ENCODE assay signal across 10 mouse cellular contexts in the genomic region with DNA sequence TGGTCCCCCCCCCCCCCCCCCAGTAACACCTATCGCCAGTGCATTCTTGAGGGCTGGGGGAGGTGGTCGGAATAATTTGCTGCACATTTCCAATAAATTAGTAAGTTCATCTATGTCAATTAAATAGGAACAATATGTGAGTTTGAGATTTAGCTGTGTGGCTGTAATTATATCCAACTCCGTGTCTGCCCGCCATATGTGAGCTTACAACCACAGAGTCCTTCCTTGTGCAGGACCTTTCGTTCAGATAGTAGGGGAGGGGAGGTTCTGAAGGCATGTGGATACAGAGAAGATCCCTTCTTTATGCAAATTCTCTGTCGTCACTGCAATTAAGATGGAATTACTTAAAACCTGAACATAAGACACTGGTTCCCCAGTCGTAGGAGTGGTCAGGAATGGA. TPM values are rescaled to one million over a fixed set of nuclear protein-coding genes. Genes with fewer than 3 reads are reported as not detected.
DNase-seq lines count a peak whose midpoint lies in the region; ATAC-seq and TF ChIP-seq lines count a peak whose summit lies in the region.
"Had no signal": no experiment of that assay in that cellular context is flagged by ENCODE, and none has a peak within 500 bp of the region (broad histone marks: within the 10 kb centered on the region; RNA-seq: fewer than 3 reads in every experiment).

No protein-coding gene starts in this region.

- no peak overlapping the region; the same call in 1 of the 2 replicates for H3K9ac ChIP-seq in heart, embryonic 16.5 days (ENCODE audit: low read length)
- H3K9ac ChIP-seq in embryonic facial prominence, embryonic 14.5 days (ENCODE audit: low read depth, low read length) = peak overlapping the region; percentile 86
- H3K9ac ChIP-seq in hindbrain, postnatal 0 days (replicated peaks; ENCODE audit: low read length) = 0 out of 2 replicates have a peak overlapping the region, but pooled peaks have one; percentile 3
- H3K9ac ChIP-seq in midbrain, embryonic 16.5 days (ENCODE audit: low read depth, low read length) = peak overlapping the region; percentile 11; the same call in 1 of the 2 replicates

- H3K4me1 ChIP-seq in heart, embryonic 16.5 days (ENCODE audit: control insufficient read depth, insufficient read depth, low read length) = peaks cover 35% of the 10 kb centered on the region
- H3K4me1 ChIP-seq in embryonic facial prominence, embryonic 14.5 days (ENCODE audit: control insufficient read depth, insufficient read depth, low read length) = peaks cover 58% of the 10 kb centered on the region
- peaks cover 31% of the 10 kb centered on the region for H3K4me1 ChIP-seq in hindbrain, postnatal 0 days (ENCODE audit: insufficient read depth, low read length)
- peaks cover 51% of the 10 kb centered on the region for H3K4me1 ChIP-seq in midbrain, embryonic 16.5 days (ENCODE audit: control insufficient read depth, insufficient read depth, low read length)

- no peak for DNase-seq in heart, adult 11 months
- DNase-seq in embryonic facial prominence, embryonic 14.5 days (ENCODE audit: low spot score) = peak; percentile 69
- no peak for DNase-seq in hindbrain, postnatal 0 days (ENCODE audit: low spot score)
- DNase-seq in retina, embryonic 14.5 days (ENCODE audit: low spot score) = no peak
- DNase-seq in c-Kit-positive CD71-positive TER-119-positive erythroid progenitor cells, embryonic 14.5 days (ENCODE audit: low spot score) = no peak
- DNase-seq in gastrocnemius, postnatal 25 days = no peak
- DNase-seq: adrenal gland, postnatal 14 days; layer of hippocampus, adult 9-11 months had no signal

- ATAC-seq in heart, embryonic 16.5 days (replicated peaks; ENCODE audit: extremely low read depth, insufficient read depth, low FRiP score) = no peak
- no peak for ATAC-seq in embryonic facial prominence, embryonic 14.5 days (ENCODE audit: low read depth)
- ATAC-seq in hindbrain, postnatal 0 days = no peak
- no peak for ATAC-seq in midbrain, embryonic 16.5 days

- no peak overlapping the region for H3K27ac ChIP-seq in heart, embryonic 16.5 days (ENCODE audit: low read length)
- peak overlapping the region; percentile 48 for H3K27ac ChIP-seq in embryonic facial prominence, embryonic 14.5 days (replicated peaks; ENCODE audit: low read depth, low read length)
- H3K27ac ChIP-seq in hindbrain, postnatal 0 days = no peak overlapping the region
- H3K27ac ChIP-seq in midbrain, embryonic 16.5 days (ENCODE audit: low read length) = no peak overlapping the region

- no peaks in the 10 kb centered on the region for H3K36me3 ChIP-seq in heart, embryonic 16.5 days (ENCODE audit: control insufficient read depth, insufficient read depth)
- no peaks in the 10 kb centered on the region for H3K36me3 ChIP-seq in embryonic facial prominence, embryonic 14.5 days (ENCODE audit: control insufficient read depth, insufficient read depth, low read length)
- no peaks in the 10 kb centered on the region for H3K36me3 ChIP-seq in hindbrain, postnatal 0 days (ENCODE audit: insufficient read depth, low read length)
- no peaks in the 10 kb centered on the region for H3K36me3 ChIP-seq in midbrain, embryonic 16.5 days (ENCODE audit: control insufficient read depth, insufficient read depth, low read length)

- H3K27me3 ChIP-seq in heart, embryonic 16.5 days (ENCODE audit: control insufficient read depth, insufficient read depth, low read length) = no peaks in the 10 kb centered on the region
- H3K27me3 ChIP-seq in embryonic facial prominence, embryonic 14.5 days (replicated peaks; ENCODE audit: control insufficient read depth, insufficient read depth, low read length) = no peaks in the 10 kb centered on the region
- no peaks in the 10 kb centered on the region for H3K27me3 ChIP-seq in hindbrain, postnatal 0 days (ENCODE audit: insufficient read depth, low read length)
- no peaks in the 10 kb centered on the region for H3K27me3 ChIP-seq in midbrain, embryonic 16.5 days (ENCODE audit: control insufficient read depth, insufficient read depth, low read depth, low read length)

- 67% methylated on average over 7 of the region's 7 CpGs for WGBS in heart, embryonic 16.5 days
- 27% methylated on average over 7 of the region's 7 CpGs for WGBS in embryonic facial prominence, embryonic 14.5 days
- 45% methylated on average over 7 of the region's 7 CpGs for WGBS in hindbrain, postnatal 0 days
- WGBS in midbrain, embryonic 16.5 days = 50% methylated on average over 7 of the region's 7 CpGs

- H3K9me3 ChIP-seq in heart, embryonic 16.5 days (replicated peaks; ENCODE audit: control insufficient read depth, low read length) = no peaks in the 10 kb centered on the region
- H3K9me3 ChIP-seq in embryonic facial prominence, embryonic 14.5 days (ENCODE audit: control insufficient read depth, low read length) = no peaks in the 10 kb centered on the region
- no peaks in the 10 kb centered on the region for H3K9me3 ChIP-seq in hindbrain, postnatal 0 days (ENCODE audit: low read length)
- H3K9me3 ChIP-seq in midbrain, embryonic 16.5 days (replicated peaks; ENCODE audit: control insufficient read depth, low read length, poor library complexity, severe bottlenecking) = no peaks in the 10 kb centered on the region

- H3K4me3 ChIP-seq in heart, embryonic 16.5 days (ENCODE audit: low read length) = peak overlapping the region; percentile 81
- H3K4me3 ChIP-seq in embryonic facial prominence, embryonic 14.5 days (ENCODE audit: low read depth, low read length) = peak overlapping the region; percentile 66
- peak overlapping the region; percentile 86; the same call in 1 of the 2 replicates for H3K4me3 ChIP-seq in hindbrain, postnatal 0 days (ENCODE audit: low read length)
- H3K4me3 ChIP-seq in midbrain, embryonic 16.5 days (ENCODE audit: low read depth, low read length) = peak overlapping the region; percentile 89

- peak overlapping the region; percentile 97 for H3K4me2 ChIP-seq in heart, embryonic 16.5 days (ENCODE audit: low read depth, low read length)
- H3K4me2 ChIP-seq in embryonic facial prominence, embryonic 14.5 days (ENCODE audit: low read depth, low read length) = peak overlapping the region; percentile 89
- H3K4me2 ChIP-seq in hindbrain, postnatal 0 days (ENCODE audit: low read depth, low read length) = peak overlapping the region; percentile 97
- H3K4me2 ChIP-seq in midbrain, embryonic 16.5 days (ENCODE audit: low read length) = peak overlapping the region; percentile 66

- no peak for TF ChIP-seq CTCF in hindbrain, postnatal 0 days (IDR thresholded peaks at IDR 0.05; ENCODE audit: low read depth)

RNA-seq across cellular contexts. Expression of gene Sept11, which starts 2.1 kb away (rescaled TPM):
- 89.7 and 92.8 TPM in 2 replicates for polyA plus RNA-seq in heart, embryonic 16.5 days (2015; fragmentation: Nextera tagmentation; extraction: Ambion mirVana)
- 187 and 197 TPM in 2 replicates for polyA plus RNA-seq in embryonic facial prominence, embryonic 14.5 days (2014; fragmentation: Nextera tagmentation; extraction: Ambion mirVana)
- total RNA-seq in hindbrain, postnatal 0 days (2014; rRNA removed) = 79.3 and 88.1 TPM in 2 replicates
- polyA plus RNA-seq in hindbrain, postnatal 0 days (2015; fragmentation: Nextera tagmentation; extraction: Ambion mirVana) = 92.2 and 92.5 TPM in 2 replicates
- polyA plus RNA-seq in midbrain, embryonic 16.5 days (2015; fragmentation: Nextera tagmentation; extraction: Ambion mirVana) = 143 and 155 TPM in 2 replicates
- total RNA-seq in gastrocnemius, postnatal 25 days (2021) = 10 to 100 TPM; 75.1 to 79.4 TPM

RNA-seq across cellular contexts. Expression of gene Sowahb, which starts 50.5 kb away (rescaled TPM):
- 0.12 and 0.20 TPM in 2 replicates for polyA plus RNA-seq in heart, embryonic 16.5 days (2015; fragmentation: Nextera tagmentation; extraction: Ambion mirVana)
- polyA plus RNA-seq in embryonic facial prominence, embryonic 14.5 days (2014; fragmentation: Nextera tagmentation; extraction: Ambion mirVana) = 0.50 and 0.76 TPM in 2 replicates
- total RNA-seq in hindbrain, postnatal 0 days (2014; rRNA removed) = 0.10 and 0.25 TPM in 2 replicates
- 0.04 and 0.08 TPM in 2 replicates for polyA plus RNA-seq in hindbrain, postnatal 0 days (2015; fragmentation: Nextera tagmentation; extraction: Ambion mirVana)
- polyA plus RNA-seq in midbrain, embryonic 16.5 days (2015; fragmentation: Nextera tagmentation; extraction: Ambion mirVana) = not detected in 2 replicates
- not detected for total RNA-seq in gastrocnemius, postnatal 25 days (2021)
